Mouse (Mus musculus) liver, embryonic 14.5 days (tissue): Measurements from ENCODE around the gene Cntn2.

Experiments
- CTCF ChIP-seq: IDR thresholded peaks from 2 replicates; pipeline ENCODE4 v1.5.1; 2016; ENCODE audit warnings: antibody characterized with exemption, low read depth, control low read depth
- EP300 ChIP-seq: IDR thresholded peaks from 2 replicates; pipeline ENCODE4 v1.6.1; 2016; ENCODE audit warnings: antibody characterized with exemption, low read depth

- no peak for TF ChIP-seq CTCF
- no peak for TF ChIP-seq EP300
These were observed 29.8 kb upstream of the Cntn2 start for GRCm38 (mm10) chr1:132572851-132573250.
